Mouse (Mus musculus) layer of hippocampus, adult 11-12 months (tissue): Measurements from ENCODE around the gene Bcl11a.

Experiments used
- DNase-seq: peaks from one replicate; pipeline ENCODE4 v3.0.0; 2022; ENCODE audit warnings: low spot score

Gene Bcl11a

GRCm38 (mm10) chr11:24077795-24078705 is at the start of gene Bcl11a:
Gene Bcl11a, plus strand, starts transcription at chr11:24078056.
- DNase-seq: no peak

- DNase-seq: no peak
Measured at GRCm38 (mm10) chr11:24044025-24044424, 33.8 kb upstream of the Bcl11a start.

GRCm38 (mm10) chr11:24049226-24050031 is 28.4 kb upstream of the Bcl11a start:
- peak; percentile 86 for DNase-seq

- DNase-seq: no peak
Measured at GRCm38 (mm10) chr11:24050032-24050757, 27.7 kb upstream of the Bcl11a start.

- DNase-seq: no peak
Measured at GRCm38 (mm10) chr11:24052882-24053281, 25.0 kb upstream of the Bcl11a start.

GRCm38 (mm10) chr11:24059137-24059536 is 18.7 kb upstream of the Bcl11a start:
- DNase-seq: no peak

- DNase-seq: no peak
Measured at GRCm38 (mm10) chr11:24060428-24060827, 17.4 kb upstream of the Bcl11a start.

GRCm38 (mm10) chr11:24061819-24062218 is 16.0 kb upstream of the Bcl11a start:
- no peak for DNase-seq

- no peak for DNase-seq
Measured at GRCm38 (mm10) chr11:24062495-24063096, 15.3 kb upstream of the Bcl11a start.

- no peak for DNase-seq
Measured at GRCm38 (mm10) chr11:24064221-24064620, 13.6 kb upstream of the Bcl11a start.

GRCm38 (mm10) chr11:24065313-24065712 is 12.5 kb upstream of the Bcl11a start:
- DNase-seq: no peak

GRCm38 (mm10) chr11:24074021-24074591 is 3.8 kb upstream of the Bcl11a start:
- no peak for DNase-seq

- DNase-seq: peak; percentile 49
Measured at GRCm38 (mm10) chr11:24074634-24075104, 3.2 kb upstream of the Bcl11a start, which contains the start of gene A830031A19Rik. Gene A830031A19Rik, minus strand, starts transcription at chr11:24075054.

- no peak for DNase-seq
Measured at GRCm38 (mm10) chr11:24075486-24076126, 2.2 kb upstream of the Bcl11a start.

- peak; percentile 80 for DNase-seq
Measured at GRCm38 (mm10) chr11:24076127-24076650, 1.7 kb upstream of the Bcl11a start.

GRCm38 (mm10) chr11:24076821-24077730 is 780 bp upstream of the Bcl11a start:
- no peak for DNase-seq

- DNase-seq: no peak
Measured at GRCm38 (mm10) chr11:24078706-24079316, 955 bp downstream of the Bcl11a start.
